Mouse (Mus musculus): ENCODE measurements around the gene Pik3ca.

Gene Pik3ca

DNA sequence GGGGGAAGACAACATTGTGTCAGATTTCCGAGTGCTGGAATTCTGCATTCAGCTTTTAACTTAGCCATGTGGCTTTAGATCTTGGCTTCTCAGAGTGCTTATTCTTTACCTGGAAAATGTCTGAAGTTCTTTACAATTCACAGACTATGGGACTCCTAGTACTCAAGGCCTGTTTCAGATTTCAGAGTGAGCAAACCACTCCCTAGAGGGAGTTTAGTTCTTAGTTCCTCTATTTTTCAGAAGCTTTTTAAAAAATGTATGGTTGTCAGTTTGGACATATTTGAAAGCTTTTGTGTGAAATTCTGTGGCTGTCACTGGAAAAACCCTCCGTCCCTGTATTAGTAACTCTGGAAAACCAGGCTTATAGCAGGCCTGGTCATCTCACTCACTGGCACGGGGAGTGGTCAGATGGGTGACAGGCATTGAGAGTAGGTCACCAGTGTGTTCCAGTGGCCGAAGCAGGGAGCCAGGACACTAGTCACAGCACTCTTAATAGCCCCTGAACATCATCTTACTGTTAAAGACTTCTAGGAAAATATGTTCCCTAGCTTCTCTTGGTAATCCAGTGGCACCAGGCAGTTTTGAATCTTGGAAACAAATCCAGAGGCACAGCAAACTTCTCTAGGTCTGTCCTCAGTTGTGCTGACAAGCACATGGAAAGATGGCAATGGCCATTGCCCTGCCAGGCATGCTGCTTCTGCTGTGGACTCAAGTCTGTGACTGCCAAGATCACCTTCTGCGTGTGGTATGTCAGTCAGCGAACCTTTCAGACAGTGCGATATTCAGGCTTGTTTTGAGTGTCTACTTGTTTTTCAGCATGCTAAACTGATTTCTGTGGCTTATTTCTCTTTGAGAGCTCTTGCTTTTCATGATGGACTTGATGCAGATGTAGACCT is 5.8 kb downstream of the Pik3ca start:
- DNase-seq = peak; percentile 89

DNA sequence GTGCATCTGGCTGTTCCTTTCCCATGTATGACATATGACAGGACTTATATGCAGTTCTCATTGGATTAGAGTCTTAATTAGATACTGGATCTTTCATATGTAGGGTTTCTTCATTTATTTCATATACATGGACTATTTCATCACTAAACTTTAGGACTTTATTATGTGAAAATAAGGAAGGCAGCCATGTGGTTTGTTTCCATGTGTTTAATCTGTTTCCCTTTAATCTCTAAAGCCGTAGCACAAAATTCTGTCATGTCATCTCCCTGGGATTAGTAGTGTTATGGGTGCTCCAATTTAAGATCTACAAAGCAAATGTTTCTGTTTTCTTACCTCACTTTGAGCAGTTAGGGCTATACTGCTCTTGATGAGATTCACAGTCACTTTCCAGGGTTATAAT is 8.2 kb downstream of the Pik3ca start:
- DNase-seq = no peak

DNA sequence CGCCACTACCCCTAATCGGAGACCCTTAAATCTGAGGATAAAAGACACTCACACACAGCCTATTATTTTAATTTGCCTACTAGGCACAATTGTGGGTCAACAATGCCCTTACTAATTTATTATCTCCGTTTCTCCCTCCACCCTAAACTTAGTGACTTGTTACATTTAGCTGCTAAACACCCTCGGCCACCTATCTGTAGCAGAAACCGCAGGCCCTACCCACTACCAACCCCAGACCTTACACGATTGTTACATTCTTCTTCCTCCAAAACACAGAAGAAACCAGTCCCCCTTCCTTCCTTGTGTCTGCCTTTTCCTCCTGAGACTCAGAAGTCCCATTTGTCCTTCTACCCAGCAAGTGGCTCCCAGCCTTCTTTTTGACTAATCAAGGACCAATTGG is 9.3 kb downstream of the Pik3ca start:
- DNase-seq = peak; percentile 73

DNA sequence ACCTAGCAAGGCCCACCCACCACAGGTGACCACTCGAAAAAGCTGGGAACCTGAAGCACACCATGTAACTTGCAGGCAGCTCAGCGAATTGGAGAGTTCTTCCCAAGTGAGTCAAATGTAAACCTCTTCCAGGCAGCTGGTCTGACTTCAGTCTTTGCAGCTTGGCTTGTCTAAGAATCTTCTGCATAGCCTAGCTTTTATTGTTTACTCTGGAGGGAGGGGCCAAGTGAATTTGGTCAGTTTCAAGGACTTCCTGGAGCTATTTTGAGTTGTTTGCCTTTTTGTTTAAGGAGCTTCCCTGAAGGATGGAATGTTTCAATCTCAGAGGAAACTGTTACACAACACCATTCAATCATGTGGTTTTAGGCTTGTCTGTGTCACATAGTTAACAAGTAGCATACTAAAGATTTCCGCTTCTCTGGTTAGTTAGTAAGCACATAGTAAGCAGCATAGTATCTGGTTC is 11.4 kb downstream of the Pik3ca start:
- DNase-seq = no peak

DNA sequence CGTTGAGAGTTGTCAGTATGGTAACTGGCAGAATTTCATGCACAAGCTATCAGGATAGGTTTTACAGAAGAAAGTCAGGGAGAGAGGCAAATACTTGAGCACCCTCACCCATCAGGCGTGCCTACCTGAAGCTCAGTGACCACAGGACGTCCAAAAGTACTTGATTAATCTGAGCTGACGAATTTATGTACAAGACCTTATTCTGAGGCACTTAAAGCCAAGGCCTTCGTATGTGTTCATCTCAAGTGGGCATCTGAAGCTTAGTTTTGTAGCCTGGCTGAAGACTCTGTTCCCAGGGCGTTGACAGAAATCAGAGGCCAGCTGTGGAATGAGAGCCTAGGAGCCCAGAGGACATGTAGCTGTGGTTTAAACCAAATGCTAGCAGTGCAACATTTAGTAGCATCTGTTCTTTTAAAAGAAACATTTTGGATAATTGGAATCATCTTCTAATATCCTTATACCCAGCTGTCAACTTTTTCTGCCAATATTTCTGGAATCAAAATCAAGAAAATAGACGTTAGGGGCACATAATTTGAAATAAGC is 15.1 kb downstream of the Pik3ca start:
- DNase-seq = peak; percentile 89

DNA sequence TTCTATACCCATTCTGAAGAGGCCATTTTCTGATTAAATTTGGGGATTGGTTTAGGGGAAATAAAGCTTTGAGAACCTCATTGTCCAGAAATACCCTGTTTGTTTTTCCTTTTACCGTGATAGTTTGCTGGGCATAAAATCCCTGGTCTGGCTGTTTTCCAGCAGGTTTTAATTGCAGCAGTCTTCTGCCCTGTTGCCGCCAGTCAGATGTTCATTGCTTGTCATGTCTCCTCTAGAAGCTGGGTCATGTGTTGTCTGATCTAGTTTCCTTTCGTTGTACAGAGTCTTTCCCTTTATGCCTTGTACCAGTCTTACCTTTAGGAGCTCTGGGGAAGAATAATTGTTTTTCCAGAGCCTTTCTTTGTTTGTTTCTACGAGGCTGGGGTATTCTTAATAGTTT is 16.9 kb downstream of the Pik3ca start:
- peak; percentile 75 for DNase-seq

DNA sequence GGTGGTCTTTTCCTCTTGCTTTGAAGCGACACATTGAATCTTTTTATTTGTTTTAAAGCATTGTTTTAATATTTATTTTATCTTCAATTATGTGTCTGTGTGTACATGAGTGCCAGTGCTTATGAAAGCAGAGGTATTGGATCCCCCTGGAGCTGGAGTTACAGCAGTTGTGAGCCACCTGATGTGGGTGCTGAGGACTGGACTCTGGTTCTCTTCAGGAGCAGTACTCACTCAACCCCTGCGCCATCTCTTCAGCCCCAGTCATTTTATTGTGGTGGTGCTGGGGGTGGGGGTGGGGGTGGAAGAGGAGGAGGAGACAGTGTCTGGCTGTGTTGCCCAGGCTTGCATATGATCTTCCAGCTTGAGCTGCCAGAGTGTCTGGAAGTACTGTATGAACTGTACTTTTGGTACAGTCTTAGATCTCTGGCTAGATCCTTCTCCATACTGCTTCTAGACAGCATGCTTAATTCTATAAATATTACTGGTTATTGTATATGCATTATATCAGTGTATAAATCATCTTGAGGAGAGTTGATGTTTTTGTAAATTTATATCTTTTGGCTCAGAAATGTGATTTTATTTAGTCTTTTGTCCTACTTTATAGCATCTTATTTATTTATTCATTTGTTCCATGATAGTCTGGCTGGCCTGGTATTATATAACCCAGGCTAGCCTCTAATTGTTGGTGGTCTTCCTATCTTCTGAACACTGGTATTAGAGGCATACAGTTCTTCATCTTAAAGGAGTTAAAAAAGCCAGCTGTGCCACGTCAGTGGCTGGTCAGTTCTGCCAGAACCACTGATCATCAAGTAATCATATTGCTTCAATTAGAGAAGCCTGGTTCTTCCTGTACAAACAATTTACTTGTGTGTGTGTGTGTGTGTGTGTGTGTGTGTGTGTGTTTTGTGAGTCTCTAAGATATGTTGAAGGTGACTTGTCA is 18.2 kb downstream of the Pik3ca start:
- peak; percentile 74 for DNase-seq

DNA sequence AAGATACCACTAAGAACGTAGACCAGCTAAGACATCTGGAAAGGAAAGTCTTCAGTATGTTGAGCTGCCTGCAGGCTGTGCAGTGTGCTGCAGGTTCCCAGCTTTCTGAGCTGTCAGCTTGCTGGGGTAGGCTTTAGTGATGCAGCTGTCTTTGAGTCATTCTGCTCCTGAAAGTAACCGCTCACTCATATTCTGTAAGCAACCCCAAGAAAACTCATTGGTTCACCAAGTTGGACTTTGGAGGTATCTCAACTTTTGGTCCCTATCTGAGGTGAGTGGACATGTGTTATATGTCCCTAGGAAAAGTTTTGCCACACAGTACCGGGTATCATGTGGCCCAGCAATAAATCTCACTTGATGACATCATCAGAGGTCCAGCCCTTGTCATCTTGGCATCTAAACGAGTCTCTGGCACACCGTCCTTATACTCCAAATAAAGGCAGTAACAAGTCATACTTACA is 20.3 kb downstream of the Pik3ca start:
- peak; percentile 83 for DNase-seq

DNA sequence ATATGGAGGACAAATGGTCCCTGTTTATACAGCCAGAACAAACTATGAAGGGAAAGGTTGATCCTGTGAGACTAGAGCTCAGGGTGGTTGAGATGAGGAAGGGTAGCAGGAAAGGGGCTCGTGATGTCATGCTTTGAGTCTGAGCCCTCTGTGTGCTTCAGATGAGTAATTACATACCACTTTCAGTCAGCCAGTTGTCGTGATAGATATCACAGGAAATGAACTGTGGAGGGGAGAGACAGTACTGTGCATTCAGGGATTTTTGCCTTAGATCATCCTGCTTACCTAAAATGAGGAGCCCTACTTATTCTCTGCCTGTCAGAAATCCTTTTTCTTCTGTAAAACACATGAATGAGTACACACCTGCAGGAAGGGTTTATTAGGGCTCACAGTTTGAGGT is 22.4 kb downstream of the Pik3ca start:
- DNase-seq = peak; percentile 66

DNA sequence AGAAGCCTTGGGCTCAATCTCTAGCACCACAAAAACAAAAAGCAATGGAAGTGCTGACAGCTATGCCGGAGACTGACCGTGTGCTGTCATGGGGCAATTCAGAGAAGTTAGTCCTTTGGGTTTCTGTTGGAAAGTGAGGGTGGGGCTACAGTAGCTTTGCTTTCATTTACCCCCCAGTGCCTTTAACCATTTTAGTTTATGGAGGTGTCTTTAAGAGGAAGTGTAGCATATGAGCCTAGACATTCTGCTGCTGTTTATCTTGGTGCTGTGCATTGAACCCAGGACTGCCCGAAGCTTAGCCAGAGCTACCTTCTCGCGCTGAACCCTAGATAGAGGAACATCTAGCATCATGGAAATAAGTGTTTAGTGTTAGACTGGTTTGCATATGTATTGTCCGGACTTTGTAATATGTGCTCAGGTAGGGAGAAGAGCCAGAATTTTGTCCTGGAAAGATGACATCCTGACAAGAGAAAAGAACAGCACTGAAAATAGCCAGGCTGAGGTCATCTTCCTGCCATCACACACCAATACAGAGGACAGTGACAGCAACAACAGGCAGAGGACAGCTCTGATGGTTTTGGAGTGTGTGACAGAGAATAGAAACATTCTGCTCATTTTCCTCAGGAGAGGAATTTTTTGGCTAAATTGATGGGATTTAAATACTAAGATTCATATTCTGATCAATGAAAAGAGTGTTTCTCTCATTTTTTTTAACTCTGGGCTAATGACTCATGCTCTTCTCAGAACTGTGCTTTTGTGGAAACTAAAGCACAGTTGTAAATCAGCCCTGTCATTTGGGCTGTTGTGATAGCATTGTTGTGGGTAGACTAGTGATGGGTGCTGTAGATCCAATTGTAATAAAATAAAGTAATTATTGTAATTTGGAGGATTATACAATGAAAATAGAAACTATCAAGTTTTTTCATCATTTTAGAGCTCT is 23.9 kb downstream of the Pik3ca start:
- peak; percentile 73 for DNase-seq

DNA sequence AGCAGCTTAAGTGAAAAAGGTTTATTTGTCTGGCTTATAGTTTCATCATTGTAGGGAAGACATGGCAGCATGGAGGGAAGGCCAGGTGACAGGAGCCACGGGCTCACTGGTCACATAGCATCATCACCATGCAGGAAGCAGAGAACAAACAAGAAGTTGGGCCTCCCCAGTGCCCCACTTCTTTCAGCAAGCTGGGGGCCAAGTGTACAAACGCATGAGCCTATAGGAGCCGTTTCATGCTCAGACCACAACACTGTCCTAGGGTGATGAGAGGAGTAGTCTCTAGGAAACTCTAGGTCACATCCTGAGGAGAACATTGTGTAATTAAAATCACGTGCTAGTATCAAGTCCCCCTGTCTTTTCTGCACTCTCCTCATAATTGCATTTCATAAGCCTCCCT is 30.2 kb downstream of the Pik3ca start:
- peak; percentile 85 for DNase-seq

DNA sequence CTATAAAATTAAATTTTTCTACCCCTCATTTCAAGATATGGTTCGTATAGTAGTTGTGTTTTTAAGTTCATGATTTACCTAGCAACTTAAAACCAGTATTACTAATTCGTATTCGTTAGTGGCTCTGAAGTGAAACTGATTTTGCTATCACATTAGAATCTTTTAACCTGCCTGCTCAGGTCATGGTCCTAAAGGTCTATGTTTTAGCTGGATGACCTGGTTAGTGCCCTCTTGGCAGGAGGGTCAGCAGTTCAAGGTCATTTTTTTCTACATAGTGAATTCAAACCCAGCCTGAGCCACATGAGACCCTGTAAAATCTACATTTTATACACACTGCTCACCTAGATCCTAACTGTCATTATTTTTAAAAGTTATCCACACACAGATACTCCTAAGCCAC is 30.9 kb downstream of the Pik3ca start:
- peak; percentile 55 for DNase-seq

DNA sequence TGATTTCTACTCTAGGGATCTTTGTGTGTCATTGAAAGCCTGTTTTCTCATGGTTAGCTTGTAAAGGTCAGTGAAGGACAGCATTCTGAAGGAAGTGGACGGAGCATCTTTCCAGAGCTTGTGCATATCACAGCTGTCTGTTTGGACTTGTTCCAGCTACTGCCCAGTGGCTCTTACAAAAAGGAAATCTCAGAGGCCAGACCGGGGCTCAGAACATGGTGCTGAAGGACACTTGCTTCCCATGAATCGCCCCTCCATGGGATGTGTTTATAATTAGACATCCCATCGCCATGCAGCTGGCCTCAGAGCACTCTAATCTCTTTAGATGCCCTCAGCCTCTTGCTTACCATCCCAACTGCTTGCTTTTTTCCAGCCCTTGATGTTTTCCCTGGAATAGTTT is 31.4 kb downstream of the Pik3ca start:
- DNase-seq = peak; percentile 98

DNA sequence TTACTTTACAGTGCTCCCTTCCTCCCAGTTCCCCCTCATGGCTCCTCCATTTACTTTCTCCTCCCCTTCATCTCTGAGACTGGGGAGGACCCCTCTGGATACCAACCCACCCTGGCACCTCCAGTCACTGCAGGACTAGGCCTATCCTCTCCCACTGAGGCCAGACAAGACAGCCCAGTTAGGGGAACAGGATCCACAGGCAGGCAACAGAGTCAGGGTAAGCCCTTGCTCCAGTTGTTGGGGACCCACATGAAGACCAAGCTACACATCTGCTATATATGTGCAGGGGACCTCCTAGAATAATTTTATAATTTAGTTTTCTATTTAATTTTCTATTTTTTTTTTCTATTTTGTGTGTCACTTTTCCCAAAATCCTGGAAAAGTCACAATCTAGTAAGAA is 31.9 kb downstream of the Pik3ca start:
- DNase-seq = peak; percentile 91

DNA sequence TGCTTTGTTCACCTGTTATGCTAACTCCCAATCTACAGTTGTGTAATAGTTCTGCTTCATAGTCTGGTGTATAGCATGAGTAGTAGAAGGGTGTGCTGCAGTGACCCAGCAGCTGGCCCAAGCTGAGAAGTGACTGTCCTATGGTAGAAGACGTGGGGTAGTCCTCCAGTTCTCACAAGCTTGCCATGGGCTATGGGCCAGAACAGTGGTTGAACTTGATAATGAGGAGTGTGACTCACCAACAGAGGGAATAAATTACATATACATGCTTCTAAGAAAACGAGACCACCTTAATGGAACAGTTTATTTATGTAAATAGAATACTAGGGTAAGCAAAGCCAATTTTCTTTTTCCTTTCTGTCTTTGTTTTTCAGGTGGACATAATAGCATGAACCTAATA is 32.9 kb downstream of the Pik3ca start:
- peak; percentile 92 for DNase-seq

DNA sequence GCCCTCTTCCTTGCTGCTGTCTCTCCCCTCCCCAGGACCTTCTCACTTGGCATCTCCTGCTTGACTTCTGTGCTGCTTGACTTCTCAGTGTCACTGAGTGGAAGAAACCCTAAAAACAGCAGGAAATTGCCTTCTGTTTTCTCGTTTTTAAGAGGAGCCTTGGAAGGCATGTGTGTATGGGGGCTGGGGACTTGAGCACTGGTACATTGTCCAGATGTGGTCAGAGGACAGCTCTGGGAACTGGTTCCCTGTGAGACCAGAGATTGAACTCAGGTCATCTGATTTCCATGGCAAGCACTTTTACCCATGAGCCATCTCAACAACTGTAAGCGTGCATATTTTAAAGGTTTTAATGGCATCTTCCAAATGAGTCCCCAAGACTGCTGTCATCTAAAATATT is 36.5 kb downstream of the Pik3ca start:
- DNase-seq = peak; percentile 84

DNA sequence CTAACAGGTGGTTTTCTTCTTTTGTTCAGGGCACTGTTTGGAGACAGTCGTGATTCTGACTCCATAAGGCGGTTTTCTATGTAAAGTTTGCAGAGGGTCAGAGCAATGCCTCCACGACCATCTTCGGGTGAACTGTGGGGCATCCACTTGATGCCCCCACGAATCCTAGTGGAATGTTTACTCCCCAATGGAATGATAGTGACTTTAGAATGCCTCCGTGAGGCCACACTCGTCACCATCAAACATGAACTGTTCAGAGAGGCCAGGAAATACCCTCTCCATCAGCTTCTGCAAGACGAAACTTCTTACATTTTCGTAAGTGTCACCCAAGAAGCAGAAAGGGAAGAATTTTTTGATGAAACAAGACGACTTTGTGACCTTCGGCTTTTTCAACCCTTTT is 38.6 kb downstream of the Pik3ca start:
- DNase-seq = peak; percentile 70

DNA sequence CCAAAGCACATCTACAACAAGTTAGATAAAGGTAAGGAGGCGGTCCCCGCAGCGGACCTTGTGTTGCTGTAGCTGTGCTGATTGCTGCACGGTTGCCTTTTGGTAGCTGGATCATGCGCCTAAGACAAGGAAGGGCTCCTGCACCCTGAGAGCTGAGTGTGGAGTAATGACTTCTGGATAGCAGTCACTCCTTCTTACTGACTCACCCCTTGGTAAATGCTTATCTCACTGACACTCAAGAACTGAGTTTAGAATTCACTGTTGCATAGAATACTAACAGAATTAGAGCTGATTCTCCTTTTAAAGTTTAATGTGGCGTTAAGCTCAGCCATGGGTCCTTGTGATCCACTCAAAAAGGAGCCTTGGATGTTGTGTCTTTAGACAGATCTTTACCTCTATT is 39.8 kb downstream of the Pik3ca start:
- peak; percentile 83 for DNase-seq

DNA sequence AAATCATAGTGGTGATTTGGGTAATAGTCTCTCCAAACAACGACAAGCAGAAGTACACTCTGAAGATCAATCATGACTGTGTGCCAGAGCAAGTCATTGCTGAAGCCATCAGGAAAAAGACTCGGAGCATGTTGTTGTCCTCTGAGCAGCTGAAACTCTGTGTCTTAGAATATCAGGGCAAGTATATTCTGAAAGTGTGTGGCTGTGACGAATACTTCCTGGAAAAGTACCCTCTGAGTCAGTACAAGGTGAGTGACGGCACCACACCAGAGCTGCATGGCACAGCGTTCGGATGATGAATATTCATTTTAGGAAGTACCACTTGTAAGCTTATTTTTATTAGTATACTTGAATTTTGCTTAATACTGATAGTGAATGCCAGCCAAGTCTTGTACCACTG is 40.3 kb downstream of the Pik3ca start:
- peak; percentile 66 for DNase-seq

DNA sequence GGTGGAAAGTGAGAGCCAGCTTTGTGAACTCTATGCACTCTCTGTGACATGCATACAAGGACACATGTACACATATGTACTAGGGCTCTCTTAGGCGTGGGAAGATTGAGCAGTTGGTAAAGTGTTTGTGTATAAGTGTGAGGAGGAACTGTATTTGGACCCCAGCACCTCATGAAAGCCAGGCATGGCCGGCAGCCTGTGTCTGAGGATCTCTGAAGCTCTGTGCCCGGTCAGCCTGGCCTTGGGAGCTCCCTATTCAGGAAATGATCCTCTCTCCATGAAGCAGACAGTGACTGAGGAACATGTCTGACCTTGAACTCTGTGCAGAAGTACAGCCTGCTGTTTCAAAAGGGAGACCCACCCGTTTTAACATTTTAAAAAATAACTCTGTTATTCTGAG is 41.2 kb downstream of the Pik3ca start:
- DNase-seq = peak; percentile 55

DNA sequence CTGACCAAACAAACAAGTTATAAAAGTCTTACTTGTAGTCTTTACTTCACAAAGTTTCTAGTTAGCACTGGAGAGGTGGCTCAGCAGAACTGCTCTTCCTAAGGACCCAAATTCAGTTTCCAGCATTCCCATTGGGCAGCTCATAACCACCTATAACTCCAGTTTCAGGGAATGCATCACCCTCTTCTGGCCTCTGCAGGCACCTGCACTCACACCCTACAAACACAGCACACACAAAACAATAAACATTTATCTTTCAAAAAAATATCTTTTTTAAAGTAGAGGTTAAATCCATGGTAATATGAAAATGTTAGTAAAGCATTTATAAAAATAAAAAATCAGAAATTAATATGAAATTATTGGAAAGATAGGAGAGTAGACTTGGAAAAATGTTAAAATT is 44.2 kb downstream of the Pik3ca start:
- peak; percentile 63 for DNase-seq

All from heart, adult 11 months (tissue).